Mouse (Mus musculus) adrenal gland, adult 18-20 months (tissue): ENCODE results near the gene Hspa14. TPM values are rescaled to one million over a fixed set of nuclear protein-coding genes. Genes with fewer than 3 reads are reported as not detected.

Source experiments
- DNase-seq, 2 experiments: peaks; one replicate each; pipeline ENCODE4 v3.0.0; 2021 to 2022; ENCODE audit warnings: low spot score in 2 of 2
- total RNA-seq, 2 experiments: library from RNA; stranded (reverse); gene quantifications; 1 replicate in 1 of 2; 2 replicates in 1 of 2; pipeline ENCODE4 v1.2.3; 2021

The Hspa14 gene
- total RNA-seq, 2 experiments from 2014 or later = 33.4 to 37.6 TPM

GRCm38 (mm10) chr2:3444206-3444605 is 68.4 kb downstream of the Hspa14 start:
- DNase-seq = no peak

Other genes starting within 250 kb of the Hspa14 start
- gene Nmt2, start 228.6 kb downstream of the Hspa14 start, total RNA-seq = 10 to 100 TPM; 36.6 to 62.1 TPM
- 10 to 100 TPM; 13.1 to 16.3 TPM for gene Rpp38, start 180.2 kb downstream of the Hspa14 start, total RNA-seq
- under 1 TPM in 1 of 2 experiments, not detected in 1; 0.64 TPM for gene Acbd7, start 176.6 kb downstream of the Hspa14 start, total RNA-seq
- gene Olah, start 115.6 kb downstream of the Hspa14 start, total RNA-seq = under 1 TPM in 1 of 2 experiments, not detected in 1; 0.16 TPM
- not detected for gene Meig1, start 90.2 kb downstream of the Hspa14 start, total RNA-seq
- 1 to 10 TPM; 7.6 to 7.8 TPM for gene Dclre1c, start 88.7 kb downstream of the Hspa14 start, total RNA-seq
- 1 to 10 TPM; 1.5 to 2.0 TPM for gene Suv39h2, start 37.8 kb downstream of the Hspa14 start, total RNA-seq
- gene Gm45902, start within 50 bp of the Hspa14 start, total RNA-seq = 1 to 10 TPM; 1.7 to 2.5 TPM
- gene Cdnf, start 216 bp upstream of the Hspa14 start, total RNA-seq = 1 to 10 TPM; 3.4 to 4.9 TPM
- 10 to 100 TPM; 11.2 to 19.0 TPM for gene Fam107b, start 57.7 kb upstream of the Hspa14 start, total RNA-seq